Mouse (Mus musculus) colon, adult 2 months (tissue): ENCODE results near the gene Plcb1. TPM values are rescaled to one million over a fixed set of nuclear protein-coding genes. Genes with fewer than 3 reads are reported as not detected.

Experiments used
- polyA plus RNA-seq: library from polyadenylated mRNA; depleted of rRNA; stranded (reverse); fragments of >200 nt; gene quantifications from 2 replicates; pipeline ENCODE4 v1.2.3, GENCODE M21; 2012; rRNA removed

Plcb1 gene
- 3.2 and 3.6 TPM in 2 replicates for polyA plus RNA-seq

GRCm38 (mm10) chr2:134785970-134786855, at the start of gene Plcb1:
Plcb1 (plus strand) TSS chr2:134786067.

Other genes starting within 250 kb of the Plcb1 start
- gene Hao1, start 231.7 kb upstream of the Plcb1 start, polyA plus RNA-seq, result not detected in 2 replicates
- 4.8 and 7.7 TPM in 2 replicates for gene Tmx4, start 141.9 kb upstream of the Plcb1 start, polyA plus RNA-seq